ENCODE assay signal across 7 mouse cellular contexts in genomic region chr3:60611839-60612238, GRCm38 (mm10).
DNase-seq lines count a peak whose midpoint lies in the region; ATAC-seq lines count a peak whose summit lies in the region.

No protein-coding gene starts in this region.

- H3K27me3 ChIP-seq in liver, embryonic 13.5 days: no peaks in the 10 kb centered on the region

- H3K9me3 ChIP-seq in liver, embryonic 13.5 days (replicated peaks): no peaks in the 10 kb centered on the region

- peaks cover 37% of the 10 kb centered on the region for H3K36me3 ChIP-seq in liver, embryonic 13.5 days

- H3K4me3 ChIP-seq in liver, embryonic 13.5 days (replicated peaks): no peak overlapping the region

- peaks cover 29% of the 10 kb centered on the region for H3K4me1 ChIP-seq in liver, embryonic 13.5 days (replicated peaks)

- no peak overlapping the region for H3K9ac ChIP-seq in liver, embryonic 13.5 days

- DNase-seq in layer of hippocampus, adult 11-12 months (ENCODE audit: low spot score): peak; percentile 76
- no peak for DNase-seq in layer of hippocampus, adult 9-11 months
- peak; percentile 61 for DNase-seq in ES-CJ7 (ENCODE audit: low read depth, low spot score)
- DNase-seq in adrenal gland, postnatal 14 days: peak; percentile 81
- peak; percentile 38 for DNase-seq in liver, embryonic 13.5 days
- DNase-seq in spleen, postnatal 36 days (ENCODE audit: low spot score in 2 of 2): peak; percentile 33 to 59

- H3K4me2 ChIP-seq in liver, embryonic 13.5 days: no peak overlapping the region

- no peak overlapping the region for H3K27ac ChIP-seq in liver, embryonic 13.5 days

- 18% methylated on average over 2 of the region's 2 CpGs for WGBS in liver, embryonic 13.5 days (ENCODE audit: insufficient replicate concordance)

- peak; percentile 60 for ATAC-seq in erythroblast, adult 5-6 weeks (replicated peaks; ENCODE audit: low FRiP score, poor library complexity, severe bottlenecking)
- peak; percentile 11; the same call in 1 of the 2 replicates for ATAC-seq in liver, embryonic 13.5 days (ENCODE audit: low read depth)
